Mouse (Mus musculus) midbrain, embryonic 16.5 days (tissue): ENCODE measurements around the gene Fut11. TPM values are rescaled to one million over a fixed set of nuclear protein-coding genes. Genes with fewer than 3 reads are reported as not detected.

Source experiments
- ATAC-seq: fragments of 200-750 bp; cut with Nextera tagmentation; 2 replicates; pipeline ENCODE4 v1.8.0; 2017; ENCODE audit warnings: moderate TSS enrichment
- H3K27ac ChIP-seq: fragments of 300-500 bp; sonication (generic); 2 replicates; pipeline ENCODE4 v1.5.1; 2014; ENCODE audit warnings: mild to moderate bottlenecking, low read length, mixed read lengths
- H3K27me3 ChIP-seq: fragments of 300-500 bp; sonication (generic); 2 replicates; pipeline ENCODE4 v1.6.1; 2014; ENCODE audit warnings: low read depth, low read length, mixed read lengths; ENCODE audit not compliant: control insufficient read depth, insufficient read depth
- H3K36me3 ChIP-seq: fragments of 300-500 bp; sonication (generic); 2 replicates; pipeline ENCODE4 v1.6.1; 2014; ENCODE audit warnings: mild to moderate bottlenecking, low read length, moderate library complexity, mixed read lengths; ENCODE audit not compliant: control insufficient read depth, insufficient read depth
- H3K4me1 ChIP-seq: fragments of 300-500 bp; sonication (generic); 2 replicates; pipeline ENCODE4 v1.6.1; 2014; ENCODE audit warnings: mild to moderate bottlenecking, low read length, mixed read lengths; ENCODE audit not compliant: control insufficient read depth, insufficient read depth
- H3K4me2 ChIP-seq: fragments of 300-500 bp; sonication (generic); 2 replicates; pipeline ENCODE4 v1.6.1; 2014; ENCODE audit warnings: mild to moderate bottlenecking, low read length, mixed read lengths
- H3K4me3 ChIP-seq: fragments of 300-500 bp; sonication (generic); 2 replicates; pipeline ENCODE4 v1.5.1; 2014; ENCODE audit warnings: low read depth, mild to moderate bottlenecking, low read length, moderate library complexity, mixed read lengths
- H3K9ac ChIP-seq: fragments of 300-500 bp; sonication (generic); 2 replicates; pipeline ENCODE4 v1.6.1; 2014; ENCODE audit warnings: low read depth, low read length, mixed read lengths
- H3K9me3 ChIP-seq: fragments of 300-500 bp; sonication (generic); replicated peaks from 2 replicates; pipeline ENCODE4 v1.6.1; 2014; ENCODE audit warnings: mild to moderate bottlenecking, low read length, mixed read lengths; ENCODE audit not compliant: control insufficient read depth, poor library complexity, severe bottlenecking
- WGBS: fragments of 180-500 bp; shearing (Covaris S2); extraction: QIAGEN DNeasy Blood & Tissue Kit; methylation state at CpG from one replicate; pipeline ENCODE4 v1.1.7; 2014; 5-methylcytosine and 5-hydroxymethylcytosine counted together
- polyA plus RNA-seq: library from polyadenylated mRNA; unstranded; fragments of >200 nt; fragmentation: Nextera tagmentation; extraction: Ambion mirVana; gene quantifications from 2 replicates; pipeline ENCODE4 v1.2.1, GENCODE M21; 2015

Gene Fut11
- polyA plus RNA-seq, 1 experiment from 2014 or later = 25.5 TPM

GRCm38 (mm10) chr14:20689009-20689408, 5.8 kb upstream of the Fut11 start:
- no peak overlapping the region for H3K27ac ChIP-seq
- H3K36me3 ChIP-seq = peaks cover 56% of the 10 kb centered on the region
- H3K4me3 ChIP-seq = no peak overlapping the region
- H3K9me3 ChIP-seq = no peaks in the 10 kb centered on the region
- ATAC-seq = no peak
- no peak overlapping the region for H3K9ac ChIP-seq
- no peaks in the 10 kb centered on the region for H3K27me3 ChIP-seq
- H3K4me1 ChIP-seq = peaks cover under 1% of the 10 kb centered on the region
- WGBS = 87% methylated on average over 2 of the region's 2 CpGs
- no peak overlapping the region for H3K4me2 ChIP-seq

- Histone ChIP-seq H3K4me3 (no peak overlapping the region), H3K27me3 (no peaks in the 10 kb centered on the region), H3K9me3 (no peaks in the 10 kb centered on the region), H3K9ac (no peak overlapping the region), H3K36me3 (peaks cover 47% of the 10 kb centered on the region), H3K27ac (no peak overlapping the region), H3K4me1 (peaks cover 17% of the 10 kb centered on the region), H3K4me2 (no peak overlapping the region)
- no peak for ATAC-seq
- WGBS = 92% methylated on average over 6 of the region's 6 CpGs
Measured at GRCm38 (mm10) chr14:20691772-20692171, 3.0 kb upstream of the Fut11 start.

GRCm38 (mm10) chr14:20693589-20694101, 1.1 kb upstream of the Fut11 start:
- 90% methylated on average over 10 of the region's 10 CpGs for WGBS
- H3K36me3 ChIP-seq = peaks cover 30% of the 10 kb centered on the region
- H3K4me1 ChIP-seq = peaks cover 34% of the 10 kb centered on the region
- ATAC-seq = no peak
- H3K4me3 ChIP-seq = no peak overlapping the region
- H3K27me3 ChIP-seq = no peaks in the 10 kb centered on the region
- no peaks in the 10 kb centered on the region for H3K9me3 ChIP-seq
- no peak overlapping the region for H3K27ac ChIP-seq
- no peak overlapping the region for H3K4me2 ChIP-seq
- no peak overlapping the region for H3K9ac ChIP-seq

- Histone ChIP-seq H3K9ac (peak overlapping the region; percentile 96), H3K27me3 (no peaks in the 10 kb centered on the region), H3K4me1 (peaks cover 41% of the 10 kb centered on the region), H3K4me3 (peak overlapping the region; percentile 77), H3K9me3 (no peaks in the 10 kb centered on the region), H3K36me3 (peaks cover 25% of the 10 kb centered on the region), H3K4me2 (peak overlapping the region; percentile 57), H3K27ac (peak overlapping the region; percentile 98)
- ATAC-seq = peak; percentile 23
- 48% methylated on average over 13 of the region's 13 CpGs for WGBS
Measured at GRCm38 (mm10) chr14:20694185-20694883, 434 bp upstream of the Fut11 start.

GRCm38 (mm10) chr14:20695761-20696520, 1.2 kb downstream of the Fut11 start:
- Histone ChIP-seq H3K9me3 (no peaks in the 10 kb centered on the region), H3K27me3 (no peaks in the 10 kb centered on the region), H3K4me3 (peak overlapping the region; percentile 77), H3K4me2 (peak overlapping the region; percentile 57), H3K27ac (peak overlapping the region; percentile 98), H3K9ac (peak overlapping the region; percentile 96), H3K36me3 (peaks cover 15% of the 10 kb centered on the region), H3K4me1 (peaks cover 51% of the 10 kb centered on the region)
- no peak for ATAC-seq
- WGBS = 11% methylated on average over 27 of the region's 27 CpGs

GRCm38 (mm10) chr14:20696986-20697385, 2.2 kb downstream of the Fut11 start:
- Histone ChIP-seq H3K9me3 (no peaks in the 10 kb centered on the region), H3K4me2 (peak overlapping the region; percentile 57), H3K36me3 (peaks cover 7% of the 10 kb centered on the region; the same call in 1 of the 2 replicates), H3K4me3 (peak overlapping the region; percentile 77), H3K27ac (0 out of 2 replicates have a peak overlapping the region, but pooled peaks have one; percentile 18), H3K27me3 (no peaks in the 10 kb centered on the region), H3K4me1 (peaks cover 61% of the 10 kb centered on the region), H3K9ac (peak overlapping the region; percentile 21)
- ATAC-seq = no peak
- WGBS = 4% methylated on average over 1 of the region's 1 CpGs

- no peak for ATAC-seq
- Histone ChIP-seq H3K4me2 (peak overlapping the region; percentile 57), H3K4me3 (no peak overlapping the region), H3K4me1 (peaks cover 64% of the 10 kb centered on the region), H3K9me3 (no peaks in the 10 kb centered on the region), H3K36me3 (peaks cover 5% of the 10 kb centered on the region; the same call in 1 of the 2 replicates), H3K9ac (no peak overlapping the region), H3K27me3 (no peaks in the 10 kb centered on the region), H3K27ac (no peak overlapping the region)
- WGBS = 93% methylated on average over 2 of the region's 2 CpGs
Measured at GRCm38 (mm10) chr14:20698515-20698914, 3.7 kb downstream of the Fut11 start.

- WGBS = 87% methylated on average over 3 of the region's 3 CpGs
- Histone ChIP-seq H3K9me3 (no peaks in the 10 kb centered on the region), H3K4me3 (no peak overlapping the region), H3K9ac (no peak overlapping the region), H3K27me3 (no peaks in the 10 kb centered on the region), H3K4me1 (peaks cover 65% of the 10 kb centered on the region), H3K36me3 (peaks cover 3% of the 10 kb centered on the region; the same call in 1 of the 2 replicates), H3K4me2 (no peak overlapping the region), H3K27ac (no peak overlapping the region)
- no peak for ATAC-seq
Measured at GRCm38 (mm10) chr14:20700362-20700761, 5.6 kb downstream of the Fut11 start.

GRCm38 (mm10) chr14:20701554-20701953, 6.8 kb downstream of the Fut11 start:
- H3K4me3 ChIP-seq = peak overlapping the region; percentile 87; the same call in 1 of the 2 replicates

More at GRCm38 (mm10) chr14:20701554-20701953, 6.8 kb downstream of the Fut11 start:
- Histone ChIP-seq H3K36me3 (peaks cover 3% of the 10 kb centered on the region; the same call in 1 of the 2 replicates), H3K9me3 (no peaks in the 10 kb centered on the region), H3K27ac (no peak overlapping the region), H3K9ac (peak overlapping the region; percentile 0; the same call in 1 of the 2 replicates), H3K27me3 (no peaks in the 10 kb centered on the region), H3K4me1 (peaks cover 59% of the 10 kb centered on the region), H3K4me2 (peak overlapping the region; percentile 73)
- no peak for ATAC-seq
- 83% methylated on average over 8 of the region's 8 CpGs for WGBS
